Comparison of ENCODE assay signal across 20 mouse cellular contexts in the genomic region with DNA sequence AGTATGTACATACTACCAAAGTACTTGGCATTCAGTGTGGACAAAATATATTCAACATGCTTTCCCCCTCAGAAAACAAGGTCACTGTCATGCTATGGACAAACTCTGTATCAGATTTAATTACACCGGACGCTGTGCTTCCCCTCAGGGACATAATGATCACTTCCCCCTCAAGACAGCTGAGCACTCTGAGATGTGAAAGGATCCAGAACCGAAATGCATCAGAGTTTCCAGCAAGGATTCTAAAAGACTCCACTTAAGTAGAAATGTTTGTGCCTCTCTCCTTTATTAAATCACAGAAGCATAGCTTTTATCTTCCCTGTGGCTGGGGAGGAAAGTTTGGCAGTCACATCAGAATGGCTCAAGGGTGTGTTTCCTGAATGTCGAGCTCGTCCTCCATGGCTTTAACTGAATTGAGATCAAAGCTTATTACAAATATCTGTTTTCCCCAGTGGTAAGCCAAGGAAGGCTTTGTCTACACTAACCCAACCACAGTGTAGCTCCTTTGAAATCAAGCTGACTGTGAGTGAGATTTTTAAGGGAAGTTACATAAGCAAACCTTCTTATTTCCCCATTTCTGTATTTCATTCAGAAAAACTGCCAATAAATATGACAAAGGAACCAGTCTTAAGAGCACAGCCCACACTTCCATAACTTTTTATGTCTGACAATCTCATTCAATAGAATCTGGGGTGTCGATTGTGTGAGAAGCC.
A peak's percentile ranks its signal among the peaks of the same experiment; 100 is the strongest.
DNase-seq lines count a peak whose midpoint lies in the region; ATAC-seq and TF ChIP-seq lines count a peak whose summit lies in the region.
"Had no signal": no experiment of that assay in that cellular context is flagged by ENCODE, and none has a peak within 500 bp of the region (broad histone marks: within the 10 kb centered on the region; RNA-seq: fewer than 3 reads in every experiment).

No protein-coding gene starts in this region.

- TF ChIP-seq CTCF in brain, embryonic 14.5 days (IDR thresholded peaks at IDR 0.05; ENCODE audit: borderline replicate concordance, extremely low read depth, insufficient read depth, insufficient read length), result no peak

- no peak for DNase-seq in heart, adult 9 months (ENCODE audit: low spot score in 2 of 2)
- DNase-seq in midbrain, embryonic 14.5 days, result peak; percentile 2
- DNase-seq in brain, embryonic 14.5 days (ENCODE audit: low read depth), result peak; percentile 18
- no peak for DNase-seq in liver
- DNase-seq: cerebellum, adult 11 months; cerebellum, postnatal 36 days; gastrocnemius, postnatal 36 days; kidney, adult 2 months; right cerebral cortex, adult 18-20 months; thymus, postnatal 14 days had no signal

- H3K9ac ChIP-seq in heart, embryonic 16.5 days (ENCODE audit: low read length), result no peak overlapping the region
- H3K9ac ChIP-seq in midbrain, embryonic 14.5 days (replicated peaks; ENCODE audit: low read length), result no peak overlapping the region
- H3K9ac ChIP-seq in midbrain, embryonic 15.5 days, result no peak overlapping the region
- H3K9ac ChIP-seq: embryonic facial prominence, embryonic 12.5 days; forebrain, embryonic 12.5 days; hindbrain, embryonic 15.5 days; limb, embryonic 12.5 days had no signal

- ATAC-seq in heart, embryonic 16.5 days (replicated peaks; ENCODE audit: extremely low read depth, insufficient read depth, low FRiP score), result 0 out of 2 replicates have a peak, but pooled peaks have one; percentile 6
- no peak for ATAC-seq in midbrain, embryonic 14.5 days (ENCODE audit: low FRiP score, low TSS enrichment)
- ATAC-seq in midbrain, embryonic 15.5 days (replicated peaks), result no peak
- ATAC-seq in megakaryocyte progenitor cell, adult 5-6 weeks (replicated peaks; ENCODE audit: poor library complexity), result peak; percentile 93
- ATAC-seq: activated CD4-positive, CD25-positive, alpha-beta regulatory T cell, adult 4 months had no signal

- no peak for TF ChIP-seq POLR2A in brain, embryonic 14.5 days (IDR thresholded peaks at IDR 0.05; ENCODE audit: borderline replicate concordance, extremely low read depth, insufficient read depth, insufficient read length, poor library complexity, severe bottlenecking)

- no peak overlapping the region for H3K4me3 ChIP-seq in heart, embryonic 16.5 days (ENCODE audit: low read length)
- H3K4me3 ChIP-seq in midbrain, embryonic 14.5 days (replicated peaks; ENCODE audit: low read depth, low read length), result no peak overlapping the region
- no peak overlapping the region for H3K4me3 ChIP-seq in midbrain, embryonic 15.5 days
- H3K4me3 ChIP-seq: embryonic facial prominence, embryonic 12.5 days; forebrain, embryonic 12.5 days; hindbrain, embryonic 15.5 days; limb, embryonic 12.5 days; myocyte had no signal

- WGBS in heart, embryonic 16.5 days, result 20% methylated on average over 6 of the region's 6 CpGs
- WGBS in midbrain, embryonic 14.5 days, result 52% methylated on average over 6 of the region's 6 CpGs
- WGBS in midbrain, embryonic 15.5 days, result 46% methylated on average over 6 of the region's 6 CpGs

- H3K27ac ChIP-seq in heart, embryonic 16.5 days (ENCODE audit: low read length), result peak overlapping the region; percentile 49
- no peak overlapping the region for H3K27ac ChIP-seq in midbrain, embryonic 14.5 days (replicated peaks; ENCODE audit: low read depth, low read length)
- no peak overlapping the region for H3K27ac ChIP-seq in midbrain, embryonic 15.5 days
- H3K27ac ChIP-seq: embryonic facial prominence, embryonic 12.5 days; forebrain, embryonic 12.5 days; hindbrain, embryonic 15.5 days; limb, embryonic 12.5 days; stomach, postnatal 0 days had no signal

- H3K4me2 ChIP-seq in heart, embryonic 16.5 days (ENCODE audit: low read depth, low read length), result no peak overlapping the region
- no peak overlapping the region for H3K4me2 ChIP-seq in midbrain, embryonic 14.5 days (ENCODE audit: low read length)
- no peak overlapping the region for H3K4me2 ChIP-seq in midbrain, embryonic 15.5 days
- H3K4me2 ChIP-seq: embryonic facial prominence, embryonic 12.5 days; forebrain, embryonic 12.5 days; hindbrain, embryonic 15.5 days; limb, embryonic 12.5 days had no signal

- no peaks in the 10 kb centered on the region for H3K9me3 ChIP-seq in heart, embryonic 16.5 days (replicated peaks; ENCODE audit: control insufficient read depth, low read length)
- no peaks in the 10 kb centered on the region for H3K9me3 ChIP-seq in midbrain, embryonic 14.5 days (ENCODE audit: control insufficient read depth, low read length)
- no peaks in the 10 kb centered on the region for H3K9me3 ChIP-seq in midbrain, embryonic 15.5 days
- H3K9me3 ChIP-seq: embryonic facial prominence, embryonic 12.5 days; forebrain, embryonic 12.5 days; hindbrain, embryonic 15.5 days; limb, embryonic 12.5 days had no signal

- H3K36me3 ChIP-seq in heart, embryonic 16.5 days (ENCODE audit: control insufficient read depth, insufficient read depth), result no peaks in the 10 kb centered on the region
- no peaks in the 10 kb centered on the region for H3K36me3 ChIP-seq in midbrain, embryonic 14.5 days (ENCODE audit: control insufficient read depth, insufficient read depth, low read length)
- no peaks in the 10 kb centered on the region for H3K36me3 ChIP-seq in midbrain, embryonic 15.5 days (replicated peaks)
- H3K36me3 ChIP-seq: embryonic facial prominence, embryonic 12.5 days; forebrain, embryonic 12.5 days; hindbrain, embryonic 15.5 days; limb, embryonic 12.5 days had no signal

- H3K27me3 ChIP-seq in heart, embryonic 16.5 days (ENCODE audit: control insufficient read depth, insufficient read depth, low read length), result no peaks in the 10 kb centered on the region
- H3K27me3 ChIP-seq in midbrain, embryonic 14.5 days (ENCODE audit: control insufficient read depth, insufficient read depth, low read length), result no peaks in the 10 kb centered on the region
- no peaks in the 10 kb centered on the region for H3K27me3 ChIP-seq in midbrain, embryonic 15.5 days (replicated peaks)
- H3K27me3 ChIP-seq: embryonic facial prominence, embryonic 12.5 days; forebrain, embryonic 12.5 days; hindbrain, embryonic 15.5 days; limb, embryonic 12.5 days had no signal

- no peaks in the 10 kb centered on the region; the same call in 1 of the 2 replicates for H3K4me1 ChIP-seq in heart, embryonic 16.5 days (ENCODE audit: control insufficient read depth, insufficient read depth, low read length)
- no peaks in the 10 kb centered on the region for H3K4me1 ChIP-seq in midbrain, embryonic 14.5 days (ENCODE audit: control insufficient read depth, insufficient read depth, low read length)
- no peaks in the 10 kb centered on the region for H3K4me1 ChIP-seq in midbrain, embryonic 15.5 days
- H3K4me1 ChIP-seq: embryonic facial prominence, embryonic 12.5 days; forebrain, embryonic 12.5 days; hindbrain, embryonic 15.5 days; limb, embryonic 12.5 days had no signal

Comparison
In these comparisons a context has a peak if more than half of its experiments do, and no peak if none do; other contexts are left out.
1. ATAC-seq: peak in heart, embryonic 16.5 days (single experiment) and megakaryocyte progenitor cell, adult 5-6 weeks (single experiment); none in midbrain, embryonic 14.5 days (single experiment) and midbrain, embryonic 15.5 days (single experiment).
2. DNase-seq: peak in midbrain, embryonic 14.5 days (single experiment) and brain, embryonic 14.5 days (single experiment); none in heart, adult 9 months (0 of 2) and liver (single experiment).